Mouse (Mus musculus): Measurements from ENCODE around the gene Dlx2.

Dlx2 gene

GRCm38 (mm10) chr2:71546640-71547071 is at the start of gene Dlx2:
TSS of gene Dlx2 (minus strand) at chr2:71546754.
- DNase-seq (ENCODE audit: low spot score) = no peak

GRCm38 (mm10) chr2:71594466-71594865 is 47.9 kb upstream of the Dlx2 start:
- DNase-seq (ENCODE audit: low spot score) = no peak

GRCm38 (mm10) chr2:71589114-71589513 is 42.6 kb upstream of the Dlx2 start:
- DNase-seq (ENCODE audit: low spot score) = no peak

DNA sequence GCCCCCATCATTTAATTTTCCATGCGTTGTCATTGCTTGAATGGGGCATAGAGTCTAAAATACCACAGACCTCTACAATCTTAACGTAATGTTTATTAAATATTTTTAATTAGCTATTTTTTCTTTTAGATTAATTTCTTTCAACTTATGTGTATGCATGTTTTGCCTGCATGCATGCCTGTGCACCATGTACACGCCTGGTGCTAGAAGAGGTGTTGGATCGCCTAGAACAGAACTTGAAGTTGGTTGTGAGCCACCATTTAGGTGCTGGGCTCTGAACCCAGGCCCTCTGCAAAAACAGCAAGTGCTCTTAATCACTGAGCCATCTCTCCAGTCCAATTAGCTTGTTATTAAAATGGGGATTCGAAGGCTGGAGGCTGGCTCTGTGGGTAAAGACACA is 34.9 kb upstream of the Dlx2 start:
- no peak for DNase-seq (ENCODE audit: low spot score)

- peak; percentile 25 for DNase-seq (ENCODE audit: low spot score)
Measured at GRCm38 (mm10) chr2:71580632-71581466, 34.3 kb upstream of the Dlx2 start.

DNA sequence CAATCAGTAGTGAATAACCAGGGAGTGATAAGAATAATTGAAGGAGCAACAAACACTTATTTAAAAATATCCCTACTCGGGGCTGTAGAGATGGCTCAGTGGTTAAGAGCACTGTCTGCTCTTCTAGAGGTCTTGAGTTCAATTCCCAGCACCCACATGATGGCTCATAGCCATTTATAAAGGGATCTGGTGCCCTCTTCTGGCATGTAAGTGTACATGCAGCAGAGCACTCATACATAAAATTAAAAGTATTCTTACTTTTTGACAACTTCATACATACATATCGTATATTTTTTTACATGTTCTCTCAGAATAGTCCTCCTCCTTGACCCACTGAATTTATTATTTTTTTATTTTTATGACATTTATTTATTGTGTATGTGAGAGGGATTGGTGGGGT is 30.5 kb upstream of the Dlx2 start:
- no peak for DNase-seq (ENCODE audit: low spot score)

GRCm38 (mm10) chr2:71573736-71574135 is 27.2 kb upstream of the Dlx2 start:
- DNase-seq (ENCODE audit: low spot score) = no peak

DNA sequence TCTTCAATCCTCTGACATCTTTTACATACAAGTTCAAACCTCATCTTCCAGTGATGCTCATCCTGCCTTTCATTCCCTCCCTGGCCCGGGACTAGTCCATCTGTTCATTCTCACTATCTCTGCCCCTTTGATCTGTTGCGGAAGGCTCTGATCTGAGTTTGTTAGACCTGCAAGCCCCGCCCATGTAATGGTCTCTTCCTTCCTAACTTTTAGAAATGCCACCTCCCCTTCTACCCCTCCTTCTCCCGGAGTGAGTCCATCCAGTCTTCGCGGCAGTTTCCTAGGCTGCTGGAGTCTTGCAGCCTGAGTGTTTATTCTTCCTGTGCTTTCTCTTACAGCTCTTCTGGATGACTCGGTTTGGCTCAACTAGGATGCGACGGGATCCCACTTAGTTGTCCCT is 19.9 kb upstream of the Dlx2 start:
- no peak for DNase-seq (ENCODE audit: low spot score)

DNA sequence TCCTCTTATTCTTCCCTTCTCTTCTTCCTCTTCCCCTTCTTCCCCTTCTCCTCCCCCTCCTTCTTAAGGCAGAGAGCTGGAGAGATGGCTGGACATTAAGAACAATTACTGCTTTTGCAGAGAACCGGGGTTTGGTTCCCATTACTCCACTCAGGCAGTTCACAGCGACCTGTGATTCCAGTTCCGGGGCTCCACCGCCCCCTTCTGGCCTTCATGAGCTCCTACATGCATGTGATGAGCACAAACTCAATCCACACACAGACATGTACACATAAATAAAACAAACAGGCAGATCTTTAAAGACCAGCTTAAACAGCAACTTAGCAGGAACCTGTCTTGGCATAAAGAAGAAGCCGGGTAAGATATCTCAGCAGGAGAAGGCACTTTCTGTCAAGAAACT is 9.5 kb upstream of the Dlx2 start:
- no peak for DNase-seq (ENCODE audit: low spot score)

- no peak for DNase-seq (ENCODE audit: low spot score)
Measured at GRCm38 (mm10) chr2:71551704-71552103, 5.2 kb upstream of the Dlx2 start.

- no peak for DNase-seq (ENCODE audit: low spot score)
Measured at GRCm38 (mm10) chr2:71550330-71550729, 3.8 kb upstream of the Dlx2 start.

DNA sequence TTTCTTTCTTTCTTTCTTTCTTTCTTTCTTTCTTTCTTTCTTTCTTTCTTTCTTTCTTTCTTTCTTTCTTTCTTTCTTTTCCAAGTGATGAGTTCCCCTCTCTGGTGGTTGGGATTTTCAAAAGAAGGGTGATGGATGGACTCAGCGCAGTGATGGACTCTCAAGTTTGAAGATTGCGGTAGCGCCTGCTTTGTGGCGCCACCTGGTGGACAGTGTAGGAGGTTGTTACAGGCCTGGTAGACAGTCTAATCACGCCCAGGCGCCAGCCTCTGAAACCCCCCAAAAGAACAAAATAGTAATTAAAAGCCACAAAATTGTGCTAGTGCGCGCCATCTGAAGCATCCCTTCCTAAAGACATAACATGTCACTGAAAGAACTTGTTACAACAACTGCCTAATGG is 1.3 kb upstream of the Dlx2 start:
- no peak for DNase-seq (ENCODE audit: low spot score)

DNA sequence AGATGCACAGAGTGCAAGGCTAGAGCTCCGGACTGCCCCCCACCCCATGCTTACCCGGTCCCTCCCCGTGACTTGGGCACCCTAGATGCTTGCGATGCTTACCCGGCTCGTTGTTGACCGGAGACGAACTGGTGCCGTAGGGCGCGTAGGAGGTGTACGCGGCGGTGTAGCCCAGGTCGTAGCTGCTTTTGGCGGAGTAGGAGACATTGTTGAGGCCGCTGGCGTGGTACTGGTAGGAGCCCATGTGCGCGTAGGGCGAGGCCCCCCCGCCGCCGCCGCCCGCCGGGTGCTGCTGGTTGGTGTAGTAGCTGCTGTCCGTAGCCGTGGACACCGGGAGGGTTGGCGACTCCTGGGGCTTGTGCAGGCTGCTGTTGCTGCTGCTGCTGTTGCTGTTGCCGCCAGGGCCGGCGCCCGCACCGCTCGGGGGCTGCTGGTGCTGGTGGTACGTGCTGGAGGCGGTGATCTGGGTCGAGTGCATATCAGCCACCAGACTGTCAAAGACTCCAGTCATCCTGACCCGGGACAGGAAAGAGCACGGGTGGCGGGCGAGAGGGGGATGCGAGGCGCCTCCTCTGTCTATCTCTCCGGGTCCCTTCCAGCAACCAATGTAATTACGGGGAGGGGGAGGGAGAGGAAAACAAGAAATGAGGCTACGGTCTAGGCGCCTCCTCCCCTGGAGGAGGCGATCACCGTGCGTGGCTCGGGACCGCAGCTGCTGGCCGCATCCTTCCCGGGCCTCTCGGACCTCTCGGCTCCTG is 493 bp downstream of the Dlx2 start:
- no peak for DNase-seq (ENCODE audit: low spot score)

- DNase-seq (ENCODE audit: low spot score) = no peak
Measured at GRCm38 (mm10) chr2:71545401-71545881, 1.1 kb downstream of the Dlx2 start.

DNA sequence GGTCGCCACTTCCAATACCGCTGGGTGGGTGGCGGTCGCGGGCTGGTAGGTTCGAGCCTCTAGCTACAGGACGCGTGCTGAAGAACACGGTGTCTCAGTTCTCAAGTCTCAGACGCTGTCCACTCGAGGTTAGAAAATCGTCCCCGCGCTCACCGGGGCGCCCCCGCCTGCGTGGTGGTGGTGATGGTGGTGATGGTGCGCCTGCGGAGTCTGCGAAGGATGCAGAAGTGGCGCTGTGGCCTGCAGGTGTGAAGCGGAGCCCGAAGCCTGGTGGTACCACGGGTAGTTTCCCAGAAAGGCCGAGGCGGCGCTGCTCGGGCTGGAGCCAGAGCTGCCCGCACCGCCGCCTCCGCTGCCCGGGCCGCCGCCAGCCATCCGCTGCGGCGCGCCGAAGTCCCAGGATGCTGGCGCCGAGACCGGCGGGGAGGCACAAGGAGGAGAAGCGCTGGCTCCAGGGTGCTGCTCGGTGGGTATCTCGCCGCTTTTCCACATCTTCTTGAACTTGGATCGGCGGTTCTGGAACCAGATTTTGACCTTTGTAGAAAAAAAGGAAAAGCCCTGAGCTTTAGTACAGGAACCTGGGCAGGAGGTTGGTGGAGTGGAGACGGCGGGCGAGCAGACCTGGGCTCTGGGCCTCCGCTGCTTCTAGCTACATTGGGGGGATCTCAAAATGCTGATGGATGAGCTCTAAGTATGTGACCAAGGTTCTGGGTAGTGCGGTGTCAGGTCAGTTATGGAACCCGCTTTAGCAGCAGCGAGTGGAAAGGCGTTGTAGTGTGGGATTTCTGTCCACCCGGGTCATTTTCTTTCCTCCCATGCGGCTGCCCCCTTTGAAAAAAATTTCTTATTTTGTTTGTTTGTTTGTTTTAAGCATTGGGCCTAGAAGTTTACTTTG is 1.9 kb downstream of the Dlx2 start:
- no peak for DNase-seq (ENCODE audit: low spot score)

DNA sequence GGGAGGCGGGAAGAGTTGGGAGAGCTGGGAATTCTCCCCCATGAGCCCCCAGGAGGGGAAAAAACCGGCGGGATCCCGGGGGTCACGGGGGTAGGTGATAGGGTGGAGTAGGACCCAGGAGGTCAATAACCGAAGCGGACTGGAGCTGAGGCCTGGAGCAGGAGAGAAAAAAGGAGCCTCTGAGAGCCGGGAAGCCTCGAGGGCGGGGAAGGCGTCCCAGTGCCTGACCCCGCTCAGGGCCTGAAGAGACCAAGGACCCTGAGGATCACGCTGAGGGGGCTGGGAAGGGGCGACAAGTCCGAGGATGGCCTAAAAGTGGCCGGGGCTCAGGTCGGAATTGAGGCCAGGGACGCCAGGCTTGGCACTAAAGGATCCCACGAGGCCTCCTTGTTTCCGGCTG is 2.6 kb downstream of the Dlx2 start:
- no peak for DNase-seq (ENCODE audit: low spot score)

DNA sequence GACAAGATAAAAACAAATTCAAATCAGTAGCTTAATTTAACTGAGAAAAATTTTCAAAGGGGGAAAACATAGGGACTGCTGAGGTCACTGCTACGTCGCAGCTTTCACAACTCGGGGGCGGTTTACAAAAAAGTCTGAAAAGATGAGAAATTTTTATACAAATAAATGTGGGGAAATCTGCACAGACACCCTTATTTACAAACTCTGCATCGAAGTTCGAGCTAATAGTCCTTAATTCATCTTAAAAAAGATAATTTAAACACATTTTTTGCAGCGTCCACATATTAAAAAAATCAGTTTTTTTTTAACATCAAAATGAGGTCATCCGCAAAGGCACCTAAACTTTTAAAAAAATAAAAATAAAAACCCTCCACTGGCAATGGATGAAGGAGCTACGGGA is 3.0 kb downstream of the Dlx2 start:
- no peak for DNase-seq (ENCODE audit: low spot score)

GRCm38 (mm10) chr2:71542816-71543301 is 3.7 kb downstream of the Dlx2 start:
- no peak for DNase-seq (ENCODE audit: low spot score)

- no peak for DNase-seq (ENCODE audit: low spot score)
Measured at GRCm38 (mm10) chr2:71542227-71542815, 4.2 kb downstream of the Dlx2 start.

- DNase-seq (ENCODE audit: low spot score) = no peak
Measured at GRCm38 (mm10) chr2:71541418-71542226, 4.9 kb downstream of the Dlx2 start.

All from urinary bladder, postnatal 10 days (tissue).